Mouse (Mus musculus): ENCODE data around the gene Slc4a1ap. TPM values are rescaled to one million over a fixed set of nuclear protein-coding genes. Genes with fewer than 3 reads are reported as not detected.
"Not testable (repeated sequence)": the region's sequence is repeated elsewhere in the genome, so short reads cannot be mapped to it uniquely, and the experiment has no call there.

Gene Slc4a1ap
- polyA plus RNA-seq, 1 experiment from 2014 or later, result 15.0 TPM

DNA sequence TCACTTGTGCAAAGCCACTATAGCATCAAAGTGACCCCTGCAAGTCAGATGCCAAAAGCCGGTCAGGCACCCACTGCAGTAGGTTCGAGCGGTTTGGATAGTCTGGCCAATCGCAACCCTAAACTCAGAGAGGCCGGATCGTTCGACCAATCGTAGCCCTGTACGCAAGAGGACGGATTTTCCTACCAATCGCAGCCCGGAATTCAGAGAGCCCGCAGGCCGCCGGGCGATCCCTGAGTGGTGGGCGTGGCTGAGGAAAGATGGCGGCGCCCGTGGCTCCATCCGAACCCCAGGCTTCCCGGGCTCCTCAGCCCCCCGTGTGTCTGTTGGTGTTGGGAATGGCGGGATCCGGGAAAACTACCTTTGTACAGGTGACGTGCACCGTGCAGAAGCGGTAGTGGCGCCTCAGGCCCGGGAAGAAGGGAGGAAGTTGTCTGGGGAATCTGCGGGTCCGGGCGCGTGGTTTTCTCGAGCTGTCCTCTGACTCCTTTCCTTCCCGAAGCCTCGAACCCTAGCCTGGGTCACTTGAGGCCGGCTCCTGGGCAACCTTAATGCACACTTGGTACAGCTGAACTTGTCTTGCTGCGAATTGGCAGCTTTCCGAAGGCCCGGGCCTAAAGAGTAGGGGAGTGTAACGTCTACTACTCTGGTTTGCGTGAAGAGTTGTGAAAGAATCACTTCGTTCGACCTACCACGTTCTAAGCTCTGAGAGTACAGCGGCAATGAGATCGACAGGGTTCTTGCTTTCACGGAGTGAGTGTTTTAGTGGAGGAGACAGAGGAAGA lies 32.1 kb upstream of the Slc4a1ap start, which contains the start of gene Gpn1:
TSS of gene Gpn1 (plus strand) at position 229 of the 785 bp plus-strand sequence.
- Histone ChIP-seq H3K27ac (ENCODE audit: low read length) (no peak within 1 kb of the TSS), H3K9ac (replicated peaks; ENCODE audit: low read depth) (peak within 1 kb of the TSS; percentile 45), H3K4me3 (ENCODE audit: low read depth, low read length) (peak within 1 kb of the TSS; percentile 75), H3K9me3 (ENCODE audit: low read length) (no peaks in the 10 kb centered on the region), H3K27me3 (replicated peaks; ENCODE audit: insufficient read depth, low read length) (no peaks in the 10 kb centered on the region), H3K36me3 (ENCODE audit: insufficient read depth, low read length) (peaks cover 6% of the 10 kb centered on the region; the same call in 1 of the 2 replicates), H3K4me2 (replicated peaks; ENCODE audit: low read depth, low read length) (peak within 1 kb of the TSS; percentile 93), H3K4me1 (ENCODE audit: insufficient read depth, low read depth, low read length) (peaks cover 6% of the 10 kb centered on the region; the same call in 1 of the 2 replicates)
- TF ChIP-seq EP300 (IDR thresholded peaks at IDR 0.05), result no peak
- TF ChIP-seq CTCF (IDR thresholded peaks at IDR 0.05), result no peak
- DNase-seq (ENCODE audit: low spot score) (peak; percentile 96), ATAC-seq (peak; percentile 100)
- WGBS, result under 1% methylated on average over 49 of the region's 49 CpGs

DNA sequence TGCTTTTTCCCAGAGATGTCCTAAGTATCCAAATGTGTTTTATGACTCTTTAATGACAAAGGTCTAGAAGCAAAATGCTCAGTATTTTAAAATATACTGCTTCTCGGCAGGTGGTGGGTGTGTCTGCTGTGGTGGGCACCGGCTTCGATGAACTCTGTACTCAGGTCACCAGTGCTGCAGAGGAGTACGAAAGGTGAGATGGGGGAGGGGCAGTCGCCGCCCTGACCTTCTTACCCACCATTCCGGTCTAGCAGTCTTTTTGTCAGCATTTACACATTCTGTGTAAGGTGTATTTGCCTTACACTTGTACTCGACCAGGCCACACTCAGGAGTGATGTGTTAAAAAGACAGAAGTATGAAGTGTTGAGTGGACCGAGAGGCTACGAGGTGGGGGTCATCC lies 22.0 kb upstream of the Slc4a1ap start:
- Histone ChIP-seq H3K4me3 (ENCODE audit: low read depth, low read length) (no peak overlapping the region), H3K36me3 (ENCODE audit: insufficient read depth, low read length) (peaks cover 18% of the 10 kb centered on the region)
- WGBS, result 59% methylated on average over 10 of the region's 10 CpGs

DNA sequence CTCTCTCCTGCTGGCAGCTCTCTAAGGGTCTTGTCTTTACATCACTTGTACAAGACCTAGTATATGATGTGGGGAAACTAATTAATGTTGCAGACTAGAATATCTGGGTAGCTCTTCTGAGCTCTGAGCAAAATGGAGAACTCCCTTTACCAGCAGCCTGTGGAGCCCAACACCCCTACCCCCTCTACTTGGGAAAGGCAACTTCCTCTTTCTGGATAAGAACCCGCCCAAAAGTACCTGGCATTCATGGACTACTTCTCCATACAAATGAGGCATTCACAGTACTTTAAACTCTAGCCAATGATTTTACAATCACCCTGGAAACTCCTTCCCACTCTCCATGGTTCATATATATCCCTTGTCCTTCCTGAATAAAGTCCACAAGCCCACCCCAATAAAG lies 14.3 kb upstream of the Slc4a1ap start:
- H3K36me3 ChIP-seq (ENCODE audit: insufficient read depth, low read length), result peaks cover 23% of the 10 kb centered on the region; the same call in 1 of the 2 replicates
- 81% methylated on average over 1 of the region's 1 CpGs for WGBS

More for the DNA sequence above, 22.0 kb upstream of the Slc4a1ap start:
- no peak for TF ChIP-seq CTCF (IDR thresholded peaks at IDR 0.05)
- no peak for TF ChIP-seq EP300 (IDR thresholded peaks at IDR 0.05)
- peak; percentile 25 for DNase-seq (ENCODE audit: low spot score)
- H3K27ac ChIP-seq (ENCODE audit: low read length), result no peak overlapping the region
- no peaks in the 10 kb centered on the region for H3K27me3 ChIP-seq (replicated peaks; ENCODE audit: insufficient read depth, low read length)
- no peak; the same call in 1 of the 2 replicates for ATAC-seq
- no peaks in the 10 kb centered on the region for H3K4me1 ChIP-seq (ENCODE audit: insufficient read depth, low read depth, low read length)
- no peak overlapping the region for H3K4me2 ChIP-seq (replicated peaks; ENCODE audit: low read depth, low read length)
- H3K9ac ChIP-seq (replicated peaks; ENCODE audit: low read depth), result no peak overlapping the region
- H3K9me3 ChIP-seq (ENCODE audit: low read length), result no peaks in the 10 kb centered on the region

DNA sequence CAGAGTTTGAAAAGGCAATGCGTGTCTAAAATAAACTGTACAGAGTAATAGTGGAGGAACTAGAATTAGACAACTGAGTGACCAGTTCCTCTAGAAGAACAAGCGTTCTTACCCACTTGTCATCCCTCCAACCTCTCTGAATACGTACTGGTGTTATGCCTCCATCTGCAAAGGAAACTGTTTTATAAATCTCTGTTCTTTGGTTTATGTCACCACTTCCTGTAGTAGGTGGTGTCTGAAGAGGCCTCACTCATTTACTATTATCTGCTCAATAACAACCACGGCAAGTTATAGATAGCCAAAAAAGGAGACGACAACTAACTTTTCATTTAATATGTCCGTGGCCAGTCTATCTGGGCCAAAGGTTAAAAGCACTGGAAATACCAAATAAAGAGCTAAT lies 6.2 kb upstream of the Slc4a1ap start:
- no peaks in the 10 kb centered on the region for H3K9me3 ChIP-seq (ENCODE audit: low read length)
- no peak overlapping the region for H3K9ac ChIP-seq (replicated peaks; ENCODE audit: low read depth)
- no peak for ATAC-seq
- H3K27ac ChIP-seq (ENCODE audit: low read length), result no peak overlapping the region
- H3K36me3 ChIP-seq (ENCODE audit: insufficient read depth, low read length), result peaks cover 12% of the 10 kb centered on the region; the same call in 1 of the 2 replicates
- TF ChIP-seq CTCF (IDR thresholded peaks at IDR 0.05), result no peak
- no peak for TF ChIP-seq EP300 (IDR thresholded peaks at IDR 0.05)
- WGBS, result 71% methylated on average over 6 of the region's 6 CpGs
- no peak overlapping the region for H3K4me3 ChIP-seq (ENCODE audit: low read depth, low read length)
- no peak for DNase-seq (ENCODE audit: low spot score)
- H3K27me3 ChIP-seq (replicated peaks; ENCODE audit: insufficient read depth, low read length), result no peaks in the 10 kb centered on the region
- H3K4me1 ChIP-seq (ENCODE audit: insufficient read depth, low read depth, low read length), result 0 out of 2 replicates have a peak, but pooled peaks cover 2% of the 10 kb centered on the region
- no peak overlapping the region for H3K4me2 ChIP-seq (replicated peaks; ENCODE audit: low read depth, low read length)

More for the DNA sequence above, 14.3 kb upstream of the Slc4a1ap start:
- Histone ChIP-seq H3K9me3 (ENCODE audit: low read length) (no peaks in the 10 kb centered on the region), H3K27ac (ENCODE audit: low read length) (no peak overlapping the region), H3K4me2 (replicated peaks; ENCODE audit: low read depth, low read length) (no peak overlapping the region), H3K4me1 (ENCODE audit: insufficient read depth, low read depth, low read length) (no peaks in the 10 kb centered on the region), H3K4me3 (ENCODE audit: low read depth, low read length) (no peak overlapping the region), H3K9ac (replicated peaks; ENCODE audit: low read depth) (no peak overlapping the region), H3K27me3 (replicated peaks; ENCODE audit: insufficient read depth, low read length) (no peaks in the 10 kb centered on the region)
- DNase-seq (ENCODE audit: low spot score), result peak; percentile 33
- no peak for TF ChIP-seq EP300 (IDR thresholded peaks at IDR 0.05)
- no peak for TF ChIP-seq CTCF (IDR thresholded peaks at IDR 0.05)
- no peak for ATAC-seq

DNA sequence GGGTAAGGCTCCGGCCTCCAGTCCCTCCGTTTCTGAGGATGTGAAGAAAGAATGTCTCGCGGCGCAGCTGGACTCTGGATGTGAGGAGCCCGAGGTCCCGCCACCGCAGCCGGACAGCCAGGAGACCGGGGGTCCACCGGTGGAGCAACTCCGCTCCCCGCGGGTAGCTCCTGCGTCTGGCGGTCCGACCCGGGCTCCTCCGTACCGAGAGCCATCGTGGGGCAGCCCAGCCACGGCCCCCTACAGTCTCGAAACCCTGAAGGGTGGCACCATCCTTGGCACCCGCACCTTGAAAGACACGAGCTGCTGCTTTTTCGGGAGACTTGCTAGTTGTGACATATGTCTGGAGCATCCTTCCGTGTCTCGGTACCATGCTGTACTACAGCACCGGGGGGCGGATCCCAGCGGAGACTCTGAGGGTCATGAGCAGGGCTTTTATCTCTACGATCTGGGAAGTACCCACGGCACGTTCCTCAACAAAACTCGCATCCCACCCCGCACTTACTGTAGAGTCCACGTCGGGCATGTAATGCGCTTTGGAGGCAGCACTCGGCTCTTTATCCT lies 404 bp downstream of the Slc4a1ap start:
- Histone ChIP-seq H3K36me3 (ENCODE audit: insufficient read depth, low read length) (peaks cover 16% of the 10 kb centered on the region; the same call in 1 of the 2 replicates), H3K4me1 (ENCODE audit: insufficient read depth, low read depth, low read length) (peaks cover 4% of the 10 kb centered on the region; the same call in 1 of the 2 replicates), H3K4me3 (ENCODE audit: low read depth, low read length) (peak overlapping the region; percentile 90), H3K9ac (replicated peaks; ENCODE audit: low read depth) (peak overlapping the region; percentile 82), H3K9me3 (ENCODE audit: low read length) (no peaks in the 10 kb centered on the region), H3K27me3 (replicated peaks; ENCODE audit: insufficient read depth, low read length) (no peaks in the 10 kb centered on the region), H3K4me2 (replicated peaks; ENCODE audit: low read depth, low read length) (peak overlapping the region; percentile 97), H3K27ac (ENCODE audit: low read length) (peak overlapping the region; percentile 72; the same call in 1 of the 2 replicates)
- DNase-seq (ENCODE audit: low spot score) (no peak), ATAC-seq (peak; percentile 39)
- no peak for TF ChIP-seq CTCF (IDR thresholded peaks at IDR 0.05)
- no peak for TF ChIP-seq EP300 (IDR thresholded peaks at IDR 0.05)
- 4% methylated on average over 34 of the region's 40 CpGs for WGBS

DNA sequence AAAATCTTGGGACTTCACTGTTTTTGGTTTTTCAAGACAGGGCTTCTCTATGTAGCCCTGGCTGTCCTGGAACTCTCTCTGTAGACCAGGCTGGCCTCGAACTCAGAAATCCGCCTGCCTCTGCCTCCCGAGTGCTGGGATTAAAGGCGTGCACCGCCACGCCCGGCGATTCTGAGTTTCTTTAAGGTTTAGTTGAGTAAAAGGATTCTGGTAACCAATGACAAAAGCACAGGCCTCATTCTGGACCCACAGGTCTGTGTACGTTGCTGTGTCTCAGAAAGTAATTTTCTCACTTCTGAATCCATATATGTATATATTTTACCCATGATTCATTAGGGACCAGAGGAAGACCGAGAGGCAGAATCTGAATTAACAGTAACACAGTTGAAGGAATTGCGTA lies 912 bp downstream of the Slc4a1ap start, which contains the start of gene Supt7l:
TSS of gene Supt7l (minus strand) at position 101 of the 400 bp plus-strand sequence.
- not testable (repeated sequence) for H3K27me3 ChIP-seq (replicated peaks; ENCODE audit: insufficient read depth, low read length); H3K4me1 ChIP-seq (ENCODE audit: insufficient read depth, low read depth, low read length); ATAC-seq; H3K9me3 ChIP-seq (ENCODE audit: low read length); DNase-seq (ENCODE audit: low spot score)
- Histone ChIP-seq H3K4me2 (replicated peaks; ENCODE audit: low read depth, low read length) (peak within 1 kb of the TSS; percentile 97), H3K27ac (ENCODE audit: low read length) (peak within 1 kb of the TSS; percentile 72), H3K9ac (replicated peaks; ENCODE audit: low read depth) (peak within 1 kb of the TSS; percentile 82), H3K4me3 (ENCODE audit: low read depth, low read length) (peak within 1 kb of the TSS; percentile 90), H3K36me3 (ENCODE audit: insufficient read depth, low read length) (peaks cover 21% of the 10 kb centered on the region; the same call in 1 of the 2 replicates)
- WGBS, result 77% methylated on average over 11 of the region's 11 CpGs

Measured in lung, postnatal 0 days (tissue).